Mouse (Mus musculus): ENCODE data around the gene Mars2. TPM values are rescaled to one million over a fixed set of nuclear protein-coding genes. Genes with fewer than 3 reads are reported as not detected.
A peak's percentile ranks its signal among the peaks of the same experiment; 100 is the strongest.

Gene Mars2
- 8.3 and 9.5 TPM in 2 replicates for total RNA-seq (2017)

GRCm38 (mm10) chr1:55236890-55237642, at the start of gene Mars2:
Gene Mars2, plus strand, starts transcription at chr1:55237177.
- peak; percentile 93 to 97 for ATAC-seq (replicated peaks in 1 of 2; ENCODE audit: insufficient read depth in 1 of 2, low FRiP score in 2 of 2, low TSS enrichment in 1 of 2, low read depth in 1 of 2, poor library complexity in 2 of 2, severe bottlenecking in 2 of 2)

GRCm38 (mm10) chr1:55192015-55192414, 45.0 kb upstream of the Mars2 start:
- peak in 1 of 2 experiments; percentile 62; a peak in 1 of 4 replicates for ATAC-seq (replicated peaks in 1 of 2; ENCODE audit: insufficient read depth in 1 of 2, low FRiP score in 2 of 2, low TSS enrichment in 1 of 2, low read depth in 1 of 2, poor library complexity in 2 of 2, severe bottlenecking in 2 of 2)

- ATAC-seq (replicated peaks in 1 of 2; ENCODE audit: insufficient read depth in 1 of 2, low FRiP score in 2 of 2, low TSS enrichment in 1 of 2, low read depth in 1 of 2, poor library complexity in 2 of 2, severe bottlenecking in 2 of 2) = no peak; a peak in 1 of 4 replicates
These were observed 44.2 kb upstream of the Mars2 start for GRCm38 (mm10) chr1:55192824-55193223.

- ATAC-seq (replicated peaks in 1 of 2; ENCODE audit: insufficient read depth in 1 of 2, low FRiP score in 2 of 2, low TSS enrichment in 1 of 2, low read depth in 1 of 2, poor library complexity in 2 of 2, severe bottlenecking in 2 of 2) = no peak
These were observed 43.7 kb upstream of the Mars2 start for GRCm38 (mm10) chr1:55193316-55193715.

GRCm38 (mm10) chr1:55194064-55194915, 42.7 kb upstream of the Mars2 start:
- ATAC-seq (replicated peaks in 1 of 2; ENCODE audit: insufficient read depth in 1 of 2, low FRiP score in 2 of 2, low TSS enrichment in 1 of 2, low read depth in 1 of 2, poor library complexity in 2 of 2, severe bottlenecking in 2 of 2) = no peak

- no peak for ATAC-seq (replicated peaks in 1 of 2; ENCODE audit: insufficient read depth in 1 of 2, low FRiP score in 2 of 2, low TSS enrichment in 1 of 2, low read depth in 1 of 2, poor library complexity in 2 of 2, severe bottlenecking in 2 of 2)
These were observed 42.0 kb upstream of the Mars2 start for GRCm38 (mm10) chr1:55195021-55195420.

GRCm38 (mm10) chr1:55196327-55197003, 40.5 kb upstream of the Mars2 start:
- no peak for ATAC-seq (replicated peaks in 1 of 2; ENCODE audit: insufficient read depth in 1 of 2, low FRiP score in 2 of 2, low TSS enrichment in 1 of 2, low read depth in 1 of 2, poor library complexity in 2 of 2, severe bottlenecking in 2 of 2)

GRCm38 (mm10) chr1:55198719-55199118, 38.3 kb upstream of the Mars2 start:
- ATAC-seq (replicated peaks in 1 of 2; ENCODE audit: insufficient read depth in 1 of 2, low FRiP score in 2 of 2, low TSS enrichment in 1 of 2, low read depth in 1 of 2, poor library complexity in 2 of 2, severe bottlenecking in 2 of 2) = no peak

GRCm38 (mm10) chr1:55201850-55202752, 34.9 kb upstream of the Mars2 start:
- ATAC-seq (replicated peaks in 1 of 2; ENCODE audit: insufficient read depth in 1 of 2, low FRiP score in 2 of 2, low TSS enrichment in 1 of 2, low read depth in 1 of 2, poor library complexity in 2 of 2, severe bottlenecking in 2 of 2) = peak in 1 of 2 experiments; percentile 36; a peak in 3 of 4 replicates

GRCm38 (mm10) chr1:55205808-55206327, 31.1 kb upstream of the Mars2 start:
- ATAC-seq (replicated peaks in 1 of 2; ENCODE audit: insufficient read depth in 1 of 2, low FRiP score in 2 of 2, low TSS enrichment in 1 of 2, low read depth in 1 of 2, poor library complexity in 2 of 2, severe bottlenecking in 2 of 2) = no peak

GRCm38 (mm10) chr1:55207561-55207960, 29.4 kb upstream of the Mars2 start:
- no peak for ATAC-seq (replicated peaks in 1 of 2; ENCODE audit: insufficient read depth in 1 of 2, low FRiP score in 2 of 2, low TSS enrichment in 1 of 2, low read depth in 1 of 2, poor library complexity in 2 of 2, severe bottlenecking in 2 of 2)

- ATAC-seq (replicated peaks in 1 of 2; ENCODE audit: insufficient read depth in 1 of 2, low FRiP score in 2 of 2, low TSS enrichment in 1 of 2, low read depth in 1 of 2, poor library complexity in 2 of 2, severe bottlenecking in 2 of 2) = no peak
These were observed 28.4 kb upstream of the Mars2 start for GRCm38 (mm10) chr1:55208500-55209140.

- peak; percentile 85 to 94 for ATAC-seq (replicated peaks in 1 of 2; ENCODE audit: insufficient read depth in 1 of 2, low FRiP score in 2 of 2, low TSS enrichment in 1 of 2, low read depth in 1 of 2, poor library complexity in 2 of 2, severe bottlenecking in 2 of 2)
These were observed 26.6 kb upstream of the Mars2 start for GRCm38 (mm10) chr1:55210202-55210965.

GRCm38 (mm10) chr1:55211081-55211480, 25.9 kb upstream of the Mars2 start:
- ATAC-seq (replicated peaks in 1 of 2; ENCODE audit: insufficient read depth in 1 of 2, low FRiP score in 2 of 2, low TSS enrichment in 1 of 2, low read depth in 1 of 2, poor library complexity in 2 of 2, severe bottlenecking in 2 of 2) = no peak

GRCm38 (mm10) chr1:55212771-55213170, 24.2 kb upstream of the Mars2 start:
- ATAC-seq (replicated peaks in 1 of 2; ENCODE audit: insufficient read depth in 1 of 2, low FRiP score in 2 of 2, low TSS enrichment in 1 of 2, low read depth in 1 of 2, poor library complexity in 2 of 2, severe bottlenecking in 2 of 2) = no peak

- ATAC-seq (replicated peaks in 1 of 2; ENCODE audit: insufficient read depth in 1 of 2, low FRiP score in 2 of 2, low TSS enrichment in 1 of 2, low read depth in 1 of 2, poor library complexity in 2 of 2, severe bottlenecking in 2 of 2) = no peak
These were observed 23.5 kb upstream of the Mars2 start for GRCm38 (mm10) chr1:55213475-55213874.
